8 mouse cellular contexts compared by ENCODE assay signal in genomic region chr8:45885202-45885685, GRCm38 (mm10). TPM values are rescaled to one million over a fixed set of nuclear protein-coding genes. Genes with fewer than 3 reads are reported as not detected.
DNase-seq lines count a peak whose midpoint lies in the region; TF ChIP-seq lines count a peak whose summit lies in the region.

Gene Pdlim3, plus strand, starts transcription at chr8:45885461.

- no peaks in the 10 kb centered on the region for H3K36me3 ChIP-seq in ES-Bruce4 (ENCODE audit: control insufficient read depth, insufficient read depth, low read length, poor library complexity, severe bottlenecking)

- TF ChIP-seq CTCF in ES-Bruce4 (IDR thresholded peaks at IDR 0.05; ENCODE audit: low read depth, low read length): no peak

- H3K27ac ChIP-seq in ES-Bruce4 (ENCODE audit: insufficient read depth, low read length): no peak within 1 kb of the TSS

- H3K27me3 ChIP-seq in ES-Bruce4 (ENCODE audit: control insufficient read depth, insufficient read depth, low read length, poor library complexity, severe bottlenecking): no peaks in the 10 kb centered on the region

- H3K9ac ChIP-seq in ES-Bruce4 (ENCODE audit: low read depth, poor library complexity, severe bottlenecking): peak within 1 kb of the TSS; percentile 23; the same call in 1 of the 2 replicates

- no peak for TF ChIP-seq POLR2A in ES-Bruce4 (IDR thresholded peaks at IDR 0.05; ENCODE audit: insufficient read depth, low read length)

- H3K4me3 ChIP-seq in ES-Bruce4 (ENCODE audit: low read depth, low read length): peak within 1 kb of the TSS; percentile 64

- peak; percentile 74; the same call in 1 of the 2 replicates for TF ChIP-seq EP300 in ES-Bruce4 (IDR thresholded peaks at IDR 0.05; ENCODE audit: insufficient read depth, low read depth, low read length)

- peak; percentile 16 for DNase-seq in brain, adult 2 months (ENCODE audit: low read depth, low spot score)
- peak; percentile 81 for DNase-seq in gastrocnemius, postnatal 25 days
- peak; percentile 50 for DNase-seq in hindlimb bud, embryonic 11.5 days (ENCODE audit: extremely low spot score, low read depth, low spot score)
- DNase-seq in lung, adult 18-20 months: peak; percentile 67 to 75
- peak; percentile 95 for DNase-seq in skeletal muscle tissue, adult 2 months (ENCODE audit: low read depth, low spot score)
- DNase-seq in layer of hippocampus, adult 11-12 months (ENCODE audit: low spot score): no peak
- DNase-seq in right cerebral cortex, postnatal 14 days: no peak

- H3K9me3 ChIP-seq in ES-Bruce4 (replicated peaks; ENCODE audit: control insufficient read depth, insufficient read depth, low read length, poor library complexity, severe bottlenecking): no peaks in the 10 kb centered on the region

- H3K4me1 ChIP-seq in ES-Bruce4 (ENCODE audit: control insufficient read depth, insufficient read depth, low read length): peaks cover 3% of the 10 kb centered on the region

RNA-seq across cellular contexts. Expression of gene Pdlim3, which starts in this region (rescaled TPM):
- 23.2 and 23.4 TPM in 2 replicates for polyA plus RNA-seq in ES-Bruce4 (2011; ENCODE audit: insufficient read depth, insufficient read length, low read depth, missing spikeins)
- 100 to 1,000 TPM; 619 to 821 TPM for total RNA-seq in gastrocnemius, postnatal 25 days (2021)

Comparison
In these comparisons a context has a peak if more than half of its experiments do, and no peak if none do; other contexts are left out.
1. DNase-seq: peak in brain, adult 2 months (single experiment), gastrocnemius, postnatal 25 days (single experiment), hindlimb bud, embryonic 11.5 days (single experiment), lung, adult 18-20 months (2 of 2) and skeletal muscle tissue, adult 2 months (single experiment); none in layer of hippocampus, adult 11-12 months (single experiment) and right cerebral cortex, postnatal 14 days (single experiment).